Mouse (Mus musculus) liver, embryonic 14.5 days (tissue): ENCODE measurements around the gene Hoxa6.

ENCODE experiments used
- CTCF ChIP-seq: IDR thresholded peaks from 2 replicates; pipeline ENCODE4 v1.5.1; 2016; ENCODE audit warnings: antibody characterized with exemption, low read depth, control low read depth
- EP300 ChIP-seq: IDR thresholded peaks from 2 replicates; pipeline ENCODE4 v1.6.1; 2016; ENCODE audit warnings: antibody characterized with exemption, low read depth

- TF ChIP-seq EP300, result no peak
- no peak for TF ChIP-seq CTCF
Measured at GRCm38 (mm10) chr6:52236806-52237205, 28.3 kb upstream of the Hoxa6 start.
